Mouse (Mus musculus) midbrain, embryonic 12.5 days (tissue): ENCODE results near the gene Gar1. TPM values are rescaled to one million over a fixed set of nuclear protein-coding genes. Genes with fewer than 3 reads are reported as not detected.

Experiments used
- ATAC-seq: fragments of 200-750 bp; cut with Nextera tagmentation; 2 replicates; pipeline ENCODE4 v1.8.0; 2017; ENCODE audit warnings: low read depth, moderate TSS enrichment, moderate library complexity; ENCODE audit not compliant: low FRiP score
- H3K27ac ChIP-seq: fragments of 300-500 bp; sonication (generic); replicated peaks from 2 replicates; pipeline ENCODE4 v1.5.1; 2016; ENCODE audit warnings: mild to moderate bottlenecking
- H3K27me3 ChIP-seq: fragments of 300-500 bp; sonication (generic); 2 replicates; pipeline ENCODE4 v1.6.1; 2016; ENCODE audit warnings: mild to moderate bottlenecking
- H3K36me3 ChIP-seq: fragments of 300-500 bp; sonication (generic); 2 replicates; pipeline ENCODE4 v1.6.1; 2016
- H3K4me1 ChIP-seq: fragments of 300-500 bp; sonication (generic); 2 replicates; pipeline ENCODE4 v1.6.1; 2016
- H3K4me2 ChIP-seq: fragments of 300-500 bp; sonication (generic); replicated peaks from 2 replicates; pipeline ENCODE4 v1.6.1; 2016; ENCODE audit warnings: mild to moderate bottlenecking, moderate library complexity
- H3K4me3 ChIP-seq: fragments of 300-500 bp; sonication (generic); 2 replicates; pipeline ENCODE4 v1.5.1; 2016; ENCODE audit warnings: mild to moderate bottlenecking
- H3K9ac ChIP-seq: fragments of 300-500 bp; sonication (generic); replicated peaks from 2 replicates; pipeline ENCODE4 v1.6.1; 2016; ENCODE audit warnings: mild to moderate bottlenecking, moderate library complexity
- H3K9me3 ChIP-seq: fragments of 300-500 bp; sonication (generic); 2 replicates; pipeline ENCODE4 v1.6.1; 2016; ENCODE audit warnings: mild to moderate bottlenecking
- WGBS: fragments of 180-500 bp; shearing (Covaris S2); methylation state at CpG from one replicate; pipeline ENCODE4 v1.1.7; 2016; 5-methylcytosine and 5-hydroxymethylcytosine counted together
- polyA plus RNA-seq: library from polyadenylated mRNA; unstranded; fragments of >200 nt; fragmentation: Nextera tagmentation; extraction: Ambion mirVana; gene quantifications from 2 replicates; pipeline ENCODE4 v1.2.1, GENCODE M21; 2016

Gene Gar1
- 86.2 and 89.3 TPM in 2 replicates for polyA plus RNA-seq

GRCm38 (mm10) chr3:129831035-129831568 lies at the start of gene Gar1:
Gar1 (minus strand) TSS chr3:129831396.
- Histone ChIP-seq H3K36me3 (peaks cover 19% of the 10 kb centered on the region), H3K27ac (peak within 1 kb of the TSS; percentile 92), H3K4me2 (peak within 1 kb of the TSS; percentile 66), H3K4me1 (peaks cover 16% of the 10 kb centered on the region), H3K4me3 (peak within 1 kb of the TSS; percentile 92), H3K9me3 (no peaks in the 10 kb centered on the region), H3K9ac (peak within 1 kb of the TSS; percentile 80), H3K27me3 (no peaks in the 10 kb centered on the region)
- WGBS, result under 1% methylated on average over 60 of the region's 60 CpGs
- peak; percentile 94 for ATAC-seq

GRCm38 (mm10) chr3:129879913-129880312 lies 48.7 kb upstream of the Gar1 start:
- no peaks in the 10 kb centered on the region for H3K36me3 ChIP-seq
- no peak for ATAC-seq
- no peak overlapping the region for H3K9ac ChIP-seq
- no peak overlapping the region for H3K27ac ChIP-seq
- no peak overlapping the region for H3K4me3 ChIP-seq
- H3K4me2 ChIP-seq, result peak overlapping the region; percentile 83
- H3K9me3 ChIP-seq, result no peaks in the 10 kb centered on the region
- peaks cover 9% of the 10 kb centered on the region for H3K4me1 ChIP-seq
- WGBS, result 76% methylated on average over 2 of the region's 2 CpGs
- peaks cover 8% of the 10 kb centered on the region for H3K27me3 ChIP-seq

- H3K9me3 ChIP-seq, result no peaks in the 10 kb centered on the region
- under 1% methylated on average over 25 of the region's 25 CpGs for WGBS
- peak overlapping the region; percentile 76 for H3K9ac ChIP-seq
- H3K27ac ChIP-seq, result peak overlapping the region; percentile 88
- H3K27me3 ChIP-seq, result peaks cover 8% of the 10 kb centered on the region
- H3K4me2 ChIP-seq, result peak overlapping the region; percentile 83
- H3K4me3 ChIP-seq, result peak overlapping the region; percentile 72
- peaks cover 9% of the 10 kb centered on the region for H3K4me1 ChIP-seq
- no peaks in the 10 kb centered on the region for H3K36me3 ChIP-seq
- ATAC-seq, result peak; percentile 70
Measured at GRCm38 (mm10) chr3:129879131-129879757, 48.0 kb upstream of the Gar1 start.

GRCm38 (mm10) chr3:129878405-129879021 lies 47.3 kb upstream of the Gar1 start, which contains the start of gene Pla2g12a:
Pla2g12a (plus strand) TSS chr3:129878606.
- H3K27ac ChIP-seq, result peak within 1 kb of the TSS; percentile 88
- H3K4me3 ChIP-seq, result peak within 1 kb of the TSS; percentile 72
- peak within 1 kb of the TSS; percentile 83 for H3K4me2 ChIP-seq
- H3K9ac ChIP-seq, result peak within 1 kb of the TSS; percentile 76
- peaks cover 8% of the 10 kb centered on the region for H3K27me3 ChIP-seq
- H3K9me3 ChIP-seq, result no peaks in the 10 kb centered on the region
- WGBS, result 0% methylated on average over 54 of the region's 66 CpGs
- peaks cover 9% of the 10 kb centered on the region for H3K4me1 ChIP-seq
- H3K36me3 ChIP-seq, result no peaks in the 10 kb centered on the region
- ATAC-seq, result peak; percentile 94

GRCm38 (mm10) chr3:129877327-129877726 lies 46.1 kb upstream of the Gar1 start:
- no peak overlapping the region for H3K4me2 ChIP-seq
- no peaks in the 10 kb centered on the region for H3K9me3 ChIP-seq
- 87% methylated on average over 10 of the region's 10 CpGs for WGBS
- no peak for ATAC-seq
- H3K4me3 ChIP-seq, result no peak overlapping the region
- H3K27ac ChIP-seq, result no peak overlapping the region
- H3K36me3 ChIP-seq, result no peaks in the 10 kb centered on the region
- no peak overlapping the region for H3K9ac ChIP-seq
- H3K27me3 ChIP-seq, result peaks cover 8% of the 10 kb centered on the region
- H3K4me1 ChIP-seq, result peaks cover 9% of the 10 kb centered on the region

- no peaks in the 10 kb centered on the region for H3K9me3 ChIP-seq
- WGBS, result 51% methylated on average over 14 of the region's 14 CpGs
- no peak overlapping the region for H3K4me3 ChIP-seq
- H3K36me3 ChIP-seq, result no peaks in the 10 kb centered on the region
- no peak overlapping the region for H3K9ac ChIP-seq
- ATAC-seq, result no peak
- H3K27me3 ChIP-seq, result no peaks in the 10 kb centered on the region
- H3K4me2 ChIP-seq, result no peak overlapping the region
- no peaks in the 10 kb centered on the region for H3K4me1 ChIP-seq
- no peak overlapping the region for H3K27ac ChIP-seq
Measured at GRCm38 (mm10) chr3:129863698-129864097, 32.5 kb upstream of the Gar1 start.

GRCm38 (mm10) chr3:129862592-129862991 lies 31.4 kb upstream of the Gar1 start:
- no peaks in the 10 kb centered on the region for H3K36me3 ChIP-seq
- H3K4me1 ChIP-seq, result no peaks in the 10 kb centered on the region
- no peak overlapping the region for H3K9ac ChIP-seq
- ATAC-seq, result no peak
- H3K27me3 ChIP-seq, result no peaks in the 10 kb centered on the region
- WGBS, result 78% methylated on average over 2 of the region's 2 CpGs
- H3K27ac ChIP-seq, result no peak overlapping the region
- H3K4me3 ChIP-seq, result no peak overlapping the region
- no peak overlapping the region for H3K4me2 ChIP-seq
- peaks cover 5% of the 10 kb centered on the region; the same call in 1 of the 2 replicates for H3K9me3 ChIP-seq

- H3K36me3 ChIP-seq, result no peaks in the 10 kb centered on the region
- ATAC-seq, result no peak
- no peak overlapping the region for H3K9ac ChIP-seq
- no peak overlapping the region for H3K4me3 ChIP-seq
- H3K9me3 ChIP-seq, result no peaks in the 10 kb centered on the region
- 85% methylated on average over 7 of the region's 7 CpGs for WGBS
- H3K27me3 ChIP-seq, result no peaks in the 10 kb centered on the region
- no peak overlapping the region for H3K4me2 ChIP-seq
- no peaks in the 10 kb centered on the region for H3K4me1 ChIP-seq
- H3K27ac ChIP-seq, result no peak overlapping the region
Measured at GRCm38 (mm10) chr3:129846846-129847245, 15.7 kb upstream of the Gar1 start.

GRCm38 (mm10) chr3:129845868-129846267 lies 14.7 kb upstream of the Gar1 start:
- H3K9me3 ChIP-seq, result no peaks in the 10 kb centered on the region
- H3K4me1 ChIP-seq, result no peaks in the 10 kb centered on the region
- no peak overlapping the region for H3K4me2 ChIP-seq
- H3K4me3 ChIP-seq, result no peak overlapping the region
- H3K27me3 ChIP-seq, result no peaks in the 10 kb centered on the region
- no peaks in the 10 kb centered on the region for H3K36me3 ChIP-seq
- ATAC-seq, result no peak
- no peak overlapping the region for H3K27ac ChIP-seq
- 82% methylated on average over 2 of the region's 2 CpGs for WGBS
- H3K9ac ChIP-seq, result no peak overlapping the region

GRCm38 (mm10) chr3:129838017-129838416 lies 6.8 kb upstream of the Gar1 start:
- H3K27ac ChIP-seq, result no peak overlapping the region
- no peaks in the 10 kb centered on the region for H3K27me3 ChIP-seq
- H3K9ac ChIP-seq, result no peak overlapping the region
- no peak overlapping the region for H3K4me3 ChIP-seq
- H3K4me2 ChIP-seq, result no peak overlapping the region
- WGBS, result 33% methylated on average over 7 of the region's 7 CpGs
- no peaks in the 10 kb centered on the region for H3K36me3 ChIP-seq
- no peak for ATAC-seq
- H3K9me3 ChIP-seq, result no peaks in the 10 kb centered on the region
- H3K4me1 ChIP-seq, result 0 out of 2 replicates have a peak, but pooled peaks cover 2% of the 10 kb centered on the region

- no peak for ATAC-seq
- WGBS, result 92% methylated on average over 6 of the region's 6 CpGs
- Histone ChIP-seq H3K9ac (no peak overlapping the region), H3K27ac (no peak overlapping the region), H3K27me3 (no peaks in the 10 kb centered on the region), H3K4me2 (no peak overlapping the region), H3K9me3 (no peaks in the 10 kb centered on the region), H3K4me1 (0 out of 2 replicates have a peak, but pooled peaks cover 2% of the 10 kb centered on the region), H3K4me3 (no peak overlapping the region), H3K36me3 (no peaks in the 10 kb centered on the region)
Measured at GRCm38 (mm10) chr3:129836965-129837364, 5.8 kb upstream of the Gar1 start.

GRCm38 (mm10) chr3:129836051-129836697 lies 5.0 kb upstream of the Gar1 start:
- 11% methylated on average over 11 of the region's 11 CpGs for WGBS
- Histone ChIP-seq H3K27me3 (no peaks in the 10 kb centered on the region), H3K4me1 (0 out of 2 replicates have a peak, but pooled peaks cover 7% of the 10 kb centered on the region), H3K9ac (no peak overlapping the region), H3K9me3 (no peaks in the 10 kb centered on the region), H3K36me3 (no peaks in the 10 kb centered on the region), H3K4me3 (no peak overlapping the region), H3K27ac (no peak overlapping the region), H3K4me2 (no peak overlapping the region)
- no peak for ATAC-seq
